Mouse (Mus musculus): ENCODE results near the gene Klf13. TPM values are rescaled to one million over a fixed set of nuclear protein-coding genes. Genes with fewer than 3 reads are reported as not detected.
A peak's percentile ranks its signal among the peaks of the same experiment; 100 is the strongest.

Klf13 gene
- total RNA-seq, 2 experiments from 2014 or later: 16.7 to 29.4 TPM

DNA sequence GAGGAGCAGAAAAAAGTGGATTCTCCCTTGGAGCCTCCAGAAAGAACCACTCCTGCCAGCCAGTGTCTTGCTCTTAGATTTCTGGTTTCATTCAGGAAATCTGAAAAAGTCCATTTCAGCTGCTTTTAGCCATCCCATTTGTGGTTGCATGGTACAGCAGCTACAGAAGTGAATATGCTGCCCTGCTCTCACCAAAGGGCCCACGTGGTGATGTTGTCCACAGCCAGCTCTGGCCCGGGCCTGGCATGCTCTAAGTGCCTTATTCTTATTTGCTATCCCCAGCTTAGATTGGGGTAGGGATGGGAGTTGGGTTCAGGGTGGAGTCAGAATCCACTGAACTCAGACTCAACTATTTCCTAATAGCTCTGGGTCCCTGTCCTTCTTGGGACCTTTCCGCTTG lies 43.5 kb downstream of the Klf13 start:
- no peak for ATAC-seq (replicated peaks; ENCODE audit: low FRiP score, poor library complexity, severe bottlenecking)

DNA sequence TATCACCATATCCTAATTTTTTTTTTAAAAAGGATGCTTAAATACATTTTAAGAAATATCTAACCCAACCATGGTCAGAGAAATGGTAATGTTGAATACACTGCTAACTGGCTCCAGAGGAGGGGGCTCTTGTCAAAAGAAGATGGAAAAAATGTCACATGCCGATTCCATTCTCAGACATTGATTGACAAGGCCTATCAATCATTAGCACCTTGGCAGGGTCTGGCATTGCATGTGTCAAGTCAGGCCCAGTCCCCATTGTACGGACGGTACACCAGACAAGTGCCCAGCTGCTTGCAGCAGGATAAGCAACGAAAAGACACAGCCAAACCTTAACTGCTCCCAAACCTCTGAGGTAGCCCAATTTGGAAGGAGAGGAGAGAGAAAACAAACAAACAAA lies 44.1 kb downstream of the Klf13 start:
- no peak for ATAC-seq (replicated peaks; ENCODE audit: low FRiP score, poor library complexity, severe bottlenecking)

DNA sequence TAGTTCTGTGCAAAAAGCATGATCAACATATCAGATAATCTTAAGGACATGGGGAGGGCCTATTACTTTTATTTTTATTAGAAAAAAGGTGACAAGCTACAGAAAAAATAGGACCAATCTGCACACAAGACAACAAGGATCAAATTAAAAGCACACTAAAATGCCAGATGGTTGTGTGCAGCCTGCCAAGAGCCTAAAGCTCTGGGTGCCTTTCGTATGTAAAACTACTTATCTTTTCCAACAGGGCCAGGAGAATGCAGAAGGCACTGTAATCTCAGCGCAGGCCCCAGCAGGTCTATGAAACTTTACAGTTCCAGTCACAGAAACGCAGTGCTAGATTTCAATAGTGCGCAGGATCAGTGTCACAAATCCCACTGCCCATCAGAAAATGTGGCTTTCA lies 45.0 kb downstream of the Klf13 start:
- ATAC-seq (replicated peaks; ENCODE audit: low FRiP score, poor library complexity, severe bottlenecking): no peak

DNA sequence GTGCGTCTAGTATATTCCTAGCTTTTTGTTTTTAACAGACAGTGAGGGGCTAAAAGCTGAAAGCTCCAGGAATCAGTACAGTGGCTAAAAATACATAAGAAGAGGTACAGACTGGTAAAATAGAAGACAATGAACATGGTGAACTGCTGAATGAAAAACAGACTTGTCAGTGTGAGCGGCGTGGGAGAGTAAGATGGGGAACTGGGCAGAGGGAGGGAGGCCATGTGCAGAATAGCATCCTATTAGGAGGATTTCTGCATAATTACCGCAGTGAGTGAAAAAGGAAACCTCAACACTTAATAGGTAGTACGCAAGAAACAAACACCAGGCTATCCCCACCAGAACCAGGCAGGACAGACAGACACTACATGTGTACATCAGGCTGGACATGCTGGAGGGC lies 45.5 kb downstream of the Klf13 start:
- no peak for ATAC-seq (replicated peaks; ENCODE audit: low FRiP score, poor library complexity, severe bottlenecking)

DNA sequence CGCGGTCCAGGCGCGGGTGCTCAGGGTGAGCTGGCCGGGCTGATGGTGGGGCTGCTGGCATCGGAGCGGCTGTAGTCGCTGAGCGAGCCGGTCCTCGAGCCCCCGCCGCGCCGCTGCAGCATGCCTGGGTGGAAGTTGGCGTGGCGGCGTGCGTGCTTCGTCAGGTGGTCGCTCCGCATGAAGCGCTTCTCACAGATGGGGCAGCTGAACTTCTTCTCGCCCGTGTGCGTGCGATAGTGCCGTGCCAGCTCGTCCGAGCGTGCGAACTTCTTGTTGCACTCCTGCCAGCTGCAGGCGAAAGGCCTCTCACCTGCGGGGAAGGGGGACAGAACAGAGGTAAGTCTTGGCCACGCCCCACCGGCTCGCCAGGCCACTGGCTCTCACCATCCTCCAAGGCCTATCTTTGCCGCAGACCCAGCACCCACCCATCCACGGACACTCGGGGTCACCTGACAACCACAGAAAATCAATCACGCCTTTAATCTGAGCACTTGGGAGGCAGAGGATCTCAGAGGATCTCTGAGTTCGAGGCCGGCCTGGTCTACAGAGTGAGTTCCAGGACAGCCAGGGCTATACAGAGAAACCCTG lies 47.1 kb downstream of the Klf13 start:
- no peak for ATAC-seq (replicated peaks; ENCODE audit: low FRiP score, poor library complexity, severe bottlenecking)

DNA sequence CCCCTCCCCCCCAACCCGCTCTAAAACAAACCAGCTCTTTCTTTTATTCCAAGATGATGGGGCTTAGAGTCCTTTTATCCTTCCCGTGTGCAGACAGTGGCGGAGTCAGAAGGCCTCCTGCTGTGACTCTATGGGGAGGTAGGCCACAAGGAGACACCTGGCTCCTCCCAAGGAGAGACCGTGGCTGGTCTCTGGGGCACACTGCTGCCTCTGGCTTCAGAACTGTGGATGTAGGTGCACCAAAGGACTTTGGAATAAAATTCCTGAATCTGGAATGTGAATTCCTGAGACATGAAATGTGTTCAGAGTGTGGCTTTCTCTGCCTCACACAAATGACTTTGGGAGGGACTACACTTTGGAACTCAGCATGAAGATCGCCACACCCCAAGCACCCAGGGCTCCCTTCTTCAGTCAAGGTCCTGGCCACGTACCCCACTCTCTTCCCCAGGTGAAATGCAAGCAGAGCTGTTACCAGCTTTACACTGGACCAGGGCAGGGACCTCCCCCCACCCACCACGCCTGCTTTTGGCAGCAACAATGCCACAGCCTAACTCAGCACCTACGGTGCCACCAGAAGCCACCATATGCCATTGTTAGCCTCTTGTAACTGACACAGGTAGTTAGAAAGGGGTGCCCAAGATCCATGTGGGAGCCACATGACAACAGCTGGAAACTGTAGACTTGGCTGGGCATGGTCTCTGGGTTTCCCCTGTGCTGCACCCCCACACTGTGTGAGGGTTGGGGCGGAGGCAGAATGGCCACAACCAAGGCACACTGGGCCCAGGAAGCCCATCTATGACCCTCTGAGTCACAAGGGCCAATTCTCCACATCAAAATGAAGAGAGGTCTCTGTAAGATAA lies 49.4 kb downstream of the Klf13 start:
- ATAC-seq (replicated peaks; ENCODE audit: low FRiP score, poor library complexity, severe bottlenecking): 0 out of 2 replicates have a peak, but pooled peaks have one; percentile 27

DNA sequence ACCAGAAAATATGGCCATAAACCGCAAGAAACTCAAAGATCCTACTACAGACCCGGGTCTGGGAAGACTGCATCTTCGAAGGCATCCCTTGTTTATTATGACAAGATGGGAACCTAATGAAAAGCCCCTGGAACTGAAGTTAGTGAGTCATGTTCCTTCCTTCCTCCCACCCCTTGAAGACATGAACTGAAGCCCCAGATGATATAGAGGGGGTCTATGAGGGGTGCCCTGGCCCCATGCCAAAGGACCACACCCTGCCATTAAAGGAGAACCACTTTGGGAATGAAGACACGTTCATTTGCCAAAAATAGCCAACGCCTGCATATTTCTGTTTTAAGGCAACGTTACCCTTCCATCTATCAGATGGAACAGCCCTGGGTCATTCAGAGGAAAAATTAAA lies 50.0 kb downstream of the Klf13 start:
- ATAC-seq (replicated peaks; ENCODE audit: low FRiP score, poor library complexity, severe bottlenecking): no peak

DNA sequence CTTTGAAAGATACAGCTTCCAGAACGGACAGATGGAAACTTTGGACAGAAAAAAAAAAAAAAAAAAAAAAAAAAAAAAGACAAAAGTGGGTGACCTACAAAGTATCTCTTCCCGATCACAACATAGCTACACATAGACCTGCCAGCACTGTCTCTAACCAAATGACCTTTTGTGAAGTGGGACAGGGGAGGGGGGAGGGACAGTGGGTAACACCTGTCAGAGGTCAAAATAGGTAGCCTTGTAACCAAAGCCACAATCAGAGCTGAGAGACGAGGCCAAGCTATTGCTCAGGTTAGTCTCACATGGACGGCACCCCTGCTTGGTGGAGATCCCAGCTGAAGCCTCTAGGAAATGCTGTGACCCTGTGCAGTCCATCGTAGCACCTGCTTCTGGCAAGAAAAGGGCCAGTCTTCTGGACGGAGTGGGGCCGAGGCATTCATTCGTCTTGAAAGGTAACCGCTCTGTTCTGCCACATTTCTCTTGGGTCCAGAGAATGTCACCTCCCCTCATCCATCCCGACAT lies 51.1 kb downstream of the Klf13 start:
- ATAC-seq (replicated peaks; ENCODE audit: low FRiP score, poor library complexity, severe bottlenecking): no peak

DNA sequence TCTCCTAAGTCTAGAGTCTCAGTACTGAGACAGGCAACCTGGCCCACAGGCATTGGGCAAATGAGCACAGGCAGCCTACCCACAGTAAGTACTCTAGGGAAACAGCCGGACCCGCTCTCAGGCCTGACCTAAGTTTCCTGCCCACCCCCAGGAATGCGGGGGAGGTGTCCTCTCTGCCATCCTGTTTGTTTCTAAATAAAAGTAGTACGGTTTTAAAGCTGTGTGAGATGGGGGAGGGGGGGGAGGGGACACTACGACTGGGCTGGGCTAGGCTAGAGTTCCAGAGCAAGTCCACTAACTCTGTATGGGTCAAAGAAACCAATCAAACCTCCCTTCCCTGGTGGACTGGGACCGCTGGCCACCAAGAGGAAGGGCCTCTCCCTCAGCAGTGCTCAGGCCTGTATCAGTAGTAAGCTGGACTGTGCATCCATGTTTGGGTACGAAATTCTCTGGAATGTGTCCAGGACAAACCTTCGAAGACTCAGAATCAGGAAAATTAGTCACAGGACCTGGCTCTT lies 51.6 kb downstream of the Klf13 start:
- ATAC-seq (replicated peaks; ENCODE audit: low FRiP score, poor library complexity, severe bottlenecking): no peak

DNA sequence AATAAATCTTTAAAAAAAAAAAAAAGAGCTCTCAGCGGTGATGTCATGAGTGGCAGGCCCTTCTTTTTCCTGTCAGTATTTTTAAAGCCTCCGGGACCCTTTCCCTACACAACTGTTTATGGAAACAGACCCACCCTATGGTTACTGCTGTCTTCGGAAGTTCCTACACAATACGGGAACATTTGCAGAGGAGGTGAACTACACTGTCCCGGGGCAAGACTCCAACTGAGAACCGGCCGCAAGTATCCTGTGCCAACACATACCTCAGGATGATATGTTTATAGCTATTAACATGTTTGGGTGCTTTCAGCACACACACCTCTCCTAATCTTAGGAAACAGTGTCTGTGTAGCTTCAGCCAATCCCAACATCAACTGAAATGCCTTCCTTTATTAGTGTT lies 53.7 kb downstream of the Klf13 start:
- no peak for ATAC-seq (replicated peaks; ENCODE audit: low FRiP score, poor library complexity, severe bottlenecking)

DNA sequence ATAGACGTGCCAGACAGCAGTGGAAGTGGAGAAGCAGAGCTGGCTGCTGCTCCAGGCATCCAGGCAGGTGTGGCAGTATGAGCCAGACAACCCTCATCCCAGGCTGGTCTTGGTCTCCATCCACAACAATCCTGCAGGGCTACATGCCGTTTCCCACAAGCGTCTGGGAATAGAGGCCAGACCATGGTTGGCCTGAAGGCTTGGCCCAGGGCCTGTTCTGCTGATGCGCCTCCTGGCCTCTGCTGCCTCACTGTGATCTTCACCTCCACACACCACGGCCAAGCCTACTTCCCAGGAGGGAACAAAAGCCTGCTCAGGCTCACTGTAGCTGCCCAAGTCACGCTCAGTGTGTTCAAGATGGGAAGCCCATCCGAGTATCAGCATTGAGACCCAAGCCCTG lies 56.0 kb downstream of the Klf13 start:
- ATAC-seq (replicated peaks; ENCODE audit: low FRiP score, poor library complexity, severe bottlenecking): no peak

DNA sequence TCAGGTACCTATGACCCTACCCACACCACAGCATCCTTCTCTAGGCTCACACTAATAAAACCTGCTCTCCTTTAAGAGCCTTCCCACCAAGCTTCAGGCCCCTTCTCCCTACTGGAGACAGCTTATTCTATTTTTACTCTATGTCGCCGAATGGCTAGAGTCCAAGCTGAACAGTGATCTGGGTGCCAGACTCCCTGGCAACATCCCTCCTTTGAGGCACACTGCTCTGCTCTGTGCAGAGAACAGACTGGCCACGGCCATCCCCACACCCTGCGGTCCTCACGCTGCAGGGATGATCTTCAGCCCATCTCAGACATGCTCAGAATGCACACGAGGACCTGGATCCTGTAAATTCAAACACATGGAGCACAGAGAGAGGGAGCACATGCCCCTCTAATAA lies 59.1 kb downstream of the Klf13 start:
- no peak for ATAC-seq (replicated peaks; ENCODE audit: low FRiP score, poor library complexity, severe bottlenecking)

DNA sequence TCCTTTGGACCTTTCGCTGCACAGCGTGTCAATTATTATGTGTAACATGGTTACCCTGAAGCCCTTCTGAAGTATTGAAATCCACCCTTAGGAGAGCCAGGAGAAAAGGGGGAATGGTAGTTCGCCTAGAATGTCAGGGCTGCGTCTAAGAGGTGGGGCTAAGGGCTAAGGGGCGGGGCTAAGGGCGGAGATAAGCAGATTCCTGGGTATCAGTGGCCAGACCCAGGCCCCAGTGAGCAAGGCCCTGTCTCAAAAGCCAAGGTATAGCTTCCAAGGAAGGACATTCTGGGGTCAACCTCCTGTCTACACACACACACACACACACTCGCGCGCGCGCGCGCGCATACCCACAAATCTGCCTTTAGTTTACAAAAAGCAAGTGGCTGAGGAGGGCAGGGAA lies 61.1 kb downstream of the Klf13 start:
- ATAC-seq (replicated peaks; ENCODE audit: low FRiP score, poor library complexity, severe bottlenecking): no peak

DNA sequence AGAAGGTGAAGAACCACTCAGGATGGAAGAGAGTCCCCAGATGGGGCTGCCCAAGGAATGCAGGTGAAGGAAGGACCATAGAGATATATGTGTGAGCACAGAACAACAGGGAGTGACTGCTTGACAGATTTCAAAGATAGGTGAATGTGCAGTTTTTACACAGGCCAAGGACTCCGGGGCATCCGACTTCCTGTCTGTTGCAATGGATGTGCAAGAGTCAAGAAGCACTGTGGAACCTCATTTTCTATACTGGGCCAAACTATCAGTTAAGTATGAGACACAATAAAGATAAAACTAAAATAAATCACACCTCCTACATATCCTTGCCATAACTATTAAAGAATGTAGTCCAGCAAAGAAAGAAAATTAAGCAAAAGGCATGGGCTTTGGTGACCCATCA lies 62.1 kb downstream of the Klf13 start:
- ATAC-seq (replicated peaks; ENCODE audit: low FRiP score, poor library complexity, severe bottlenecking): no peak

DNA sequence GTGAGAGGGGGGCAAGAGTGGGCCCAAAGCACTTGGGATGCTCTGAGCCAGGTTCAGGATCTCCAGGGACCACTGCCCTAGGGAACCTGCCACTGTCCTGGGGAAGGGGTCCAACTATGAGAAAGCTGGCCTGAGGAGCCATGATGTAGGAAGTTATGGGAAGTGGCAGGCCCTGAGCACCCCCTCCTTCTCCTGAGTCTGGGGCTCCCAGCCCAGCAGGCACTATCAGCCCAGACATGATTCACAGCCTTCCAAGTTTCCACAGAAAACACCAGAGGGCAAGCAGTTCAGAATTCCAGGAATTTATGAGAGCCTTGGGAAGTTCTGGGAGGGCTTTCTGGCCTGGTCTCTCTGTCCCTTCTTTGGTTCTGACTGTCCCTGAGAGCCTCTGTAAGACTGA lies 63.0 kb downstream of the Klf13 start:
- no peak for ATAC-seq (replicated peaks; ENCODE audit: low FRiP score, poor library complexity, severe bottlenecking)

DNA sequence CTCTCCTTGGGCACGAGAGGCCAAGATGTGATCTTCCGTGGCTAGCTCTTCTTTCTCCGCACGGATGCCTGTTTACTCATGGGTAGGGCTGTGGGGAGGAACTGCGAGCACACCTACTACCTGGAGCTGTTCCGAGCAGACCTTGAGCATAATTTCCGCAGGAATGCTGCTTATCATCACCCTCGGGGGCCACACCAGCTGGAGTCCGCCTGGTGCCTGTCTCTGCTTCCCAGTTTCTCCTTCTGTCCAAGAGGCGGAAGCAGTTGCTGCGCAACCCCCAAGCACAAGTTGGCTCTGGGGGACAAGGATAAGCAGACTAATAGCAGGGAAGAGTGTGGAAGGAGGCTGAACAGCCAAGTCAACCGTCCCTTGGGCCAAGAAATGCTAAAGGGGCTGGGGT lies 64.8 kb downstream of the Klf13 start:
- ATAC-seq (replicated peaks; ENCODE audit: low FRiP score, poor library complexity, severe bottlenecking): no peak

DNA sequence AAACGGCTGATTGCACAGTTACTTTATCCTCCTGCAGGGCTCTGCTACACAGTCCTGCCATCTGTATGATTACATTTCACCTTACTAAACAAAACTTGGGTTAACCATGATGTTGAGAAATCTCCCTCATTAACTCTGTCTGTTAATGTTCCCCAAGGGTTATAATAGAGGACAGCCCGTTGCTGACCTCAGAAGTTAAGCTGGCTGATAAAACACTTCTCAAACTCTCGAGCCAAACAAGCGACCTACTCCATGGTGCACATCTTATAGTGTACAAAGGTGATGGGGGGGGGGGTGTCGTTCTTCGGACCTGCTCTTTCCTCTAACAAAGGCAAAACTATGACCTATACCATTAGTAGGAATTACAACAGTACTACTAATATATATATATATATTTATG lies 67.0 kb downstream of the Klf13 start:
- no peak for ATAC-seq (replicated peaks; ENCODE audit: low FRiP score, poor library complexity, severe bottlenecking)

DNA sequence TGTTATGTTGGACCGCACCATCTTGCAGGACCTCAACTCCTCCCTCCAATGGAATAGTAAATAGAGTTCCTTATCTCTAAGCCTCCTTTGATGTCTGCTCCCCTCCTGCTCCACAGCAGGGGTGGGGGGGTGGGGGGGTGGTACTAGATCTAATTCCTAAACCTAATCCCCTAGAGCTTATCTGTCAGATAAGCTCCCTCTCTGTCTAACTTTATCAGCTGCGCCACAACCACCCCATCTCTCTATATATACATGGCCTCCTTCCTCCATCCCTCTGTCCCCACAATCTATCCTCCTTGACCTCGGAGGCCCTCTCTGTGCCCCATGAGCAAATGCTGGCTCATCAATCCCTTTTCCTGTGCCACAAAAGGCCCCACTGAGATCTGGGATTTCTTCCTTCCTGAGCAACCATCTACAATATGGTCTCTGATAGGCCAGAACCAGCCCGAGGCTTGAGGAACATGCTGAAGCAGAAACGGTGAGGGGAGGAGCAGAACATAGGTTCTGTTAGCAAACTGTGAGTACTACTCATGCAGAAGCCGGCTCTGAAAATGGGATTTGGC lies 70.3 kb downstream of the Klf13 start:
- ATAC-seq (replicated peaks; ENCODE audit: low FRiP score, poor library complexity, severe bottlenecking): no peak

DNA sequence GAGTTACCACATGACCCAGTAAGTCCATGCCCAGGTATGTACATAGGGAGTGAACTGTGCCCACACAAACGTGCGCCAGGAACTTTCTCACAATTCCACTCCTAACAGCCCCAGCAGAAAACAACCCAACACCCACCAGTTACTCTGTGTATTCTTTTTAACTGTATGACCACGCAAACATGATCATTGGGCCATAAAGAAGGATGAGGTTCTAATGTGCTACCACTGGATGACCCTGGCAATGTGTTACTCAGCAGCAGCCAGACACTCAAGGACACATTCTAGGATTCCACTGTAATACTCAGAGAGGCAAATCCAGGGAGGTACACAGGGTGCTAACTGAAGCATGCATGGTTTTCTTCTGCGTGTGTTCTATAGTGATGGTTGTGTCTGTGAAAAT lies 72.8 kb downstream of the Klf13 start:
- no peak for ATAC-seq (replicated peaks; ENCODE audit: low FRiP score, poor library complexity, severe bottlenecking)

DNA sequence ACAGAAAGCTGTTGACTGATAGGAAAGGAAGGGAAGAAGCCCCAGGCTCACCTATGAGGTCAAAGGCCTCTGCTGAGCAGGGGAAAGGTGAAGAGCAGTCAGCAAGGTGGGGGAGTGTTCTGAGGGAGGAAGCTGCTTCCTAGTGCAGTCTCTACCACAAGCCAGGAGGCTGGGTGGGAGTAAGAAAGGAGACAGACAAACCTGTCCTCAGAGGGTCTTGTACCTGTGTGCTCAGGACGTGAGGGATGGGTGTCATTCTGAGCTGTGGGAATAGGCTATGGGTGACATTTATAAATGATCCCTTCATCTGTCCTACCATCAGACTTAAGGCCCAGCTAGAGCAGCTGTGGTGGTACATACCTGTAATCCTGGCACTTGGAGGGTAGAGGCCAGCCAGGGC lies 75.7 kb downstream of the Klf13 start:
- ATAC-seq (replicated peaks; ENCODE audit: low FRiP score, poor library complexity, severe bottlenecking): no peak

DNA sequence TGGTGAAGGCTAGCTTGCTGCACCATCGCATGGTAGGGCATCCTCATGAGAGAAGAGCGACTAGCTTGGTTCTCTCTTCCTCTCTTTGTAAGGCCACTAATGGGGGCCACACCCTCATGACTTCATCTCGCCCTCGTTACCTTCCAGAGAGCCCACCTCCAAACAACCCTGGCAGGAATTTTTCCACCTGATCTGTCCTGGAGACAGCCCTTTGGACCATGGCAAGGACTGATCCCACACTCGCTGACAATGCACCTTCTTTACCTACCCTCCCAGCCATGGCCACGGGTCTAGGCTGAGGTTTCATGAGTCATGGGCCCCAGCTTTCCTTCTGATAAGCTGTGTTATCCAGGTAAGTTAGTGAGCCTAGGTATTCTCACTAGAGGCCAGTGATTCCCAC lies 77.6 kb downstream of the Klf13 start:
- ATAC-seq (replicated peaks; ENCODE audit: low FRiP score, poor library complexity, severe bottlenecking): no peak
